Mouse (Mus musculus) ES-CJ7 (cell line): ENCODE measurements at regions not wholly inside any gene's neighbourhood (a gene's known extent, or its start where the extent isn't known, plus 50 kb on each side); places are given as distances from the start of the nearest gene placed in this dataset.

Experiments
- DNase-seq: peaks from one replicate; pipeline ENCODE4 v3.0.0; 2011; ENCODE audit warnings: low read depth, low spot score

- DNase-seq: no peak
These were observed 114.2 kb upstream of the Mylip start for GRCm38 (mm10) chr13:45275391-45275790.

- DNase-seq: no peak
These were observed 111.6 kb upstream of the Mylip start for GRCm38 (mm10) chr13:45277842-45278416.

GRCm38 (mm10) chr13:45281106-45281505, 108.4 kb upstream of the Mylip start:
- DNase-seq: no peak

GRCm38 (mm10) chr13:45286651-45287050, 102.9 kb upstream of the Mylip start:
- DNase-seq: no peak

GRCm38 (mm10) chr13:45287217-45287616, 102.3 kb upstream of the Mylip start:
- DNase-seq: no peak

GRCm38 (mm10) chr13:45289976-45290375, 99.6 kb upstream of the Mylip start:
- no peak for DNase-seq

GRCm38 (mm10) chr13:45294691-45295090, 94.9 kb upstream of the Mylip start:
- peak; percentile 15 for DNase-seq

GRCm38 (mm10) chr13:45300610-45301009, 88.9 kb upstream of the Mylip start:
- DNase-seq: no peak

GRCm38 (mm10) chr13:45301191-45301905, 88.2 kb upstream of the Mylip start:
- no peak for DNase-seq

GRCm38 (mm10) chr13:45302796-45303195, 86.7 kb upstream of the Mylip start:
- DNase-seq: no peak

GRCm38 (mm10) chr13:45306177-45306576, 83.4 kb upstream of the Mylip start:
- DNase-seq: peak; percentile 85

- peak; percentile 49 for DNase-seq
These were observed 82.3 kb upstream of the Mylip start for GRCm38 (mm10) chr13:45307226-45307625.

GRCm38 (mm10) chr13:45319646-45320045, 69.9 kb upstream of the Mylip start:
- DNase-seq: peak; percentile 65

GRCm38 (mm10) chr13:45325736-45326293, 63.7 kb upstream of the Mylip start:
- no peak for DNase-seq

- no peak for DNase-seq
These were observed 62.8 kb upstream of the Mylip start for GRCm38 (mm10) chr13:45326751-45327150.

GRCm38 (mm10) chr13:45330561-45330960, 59.0 kb upstream of the Mylip start:
- DNase-seq: no peak

GRCm38 (mm10) chr13:45332031-45332430, 57.5 kb upstream of the Mylip start:
- no peak for DNase-seq

GRCm38 (mm10) chr13:45333634-45334033, 55.9 kb upstream of the Mylip start:
- DNase-seq: no peak
